Mouse (Mus musculus): ENCODE results near the gene Olfr916.

Gene Olfr916

GRCm38 (mm10) chr9:38659775-38660174, at the start of gene Olfr916:
Olfr916 (minus strand) TSS chr9:38659875.
- CTCF ChIA-PET, result no interaction called here

GRCm38 (mm10) chr9:38674501-38674900, 14.8 kb upstream of the Olfr916 start, which contains the start of gene Olfr918:
Olfr918 (minus strand) TSS chr9:38674601.
- CTCF ChIA-PET, result no interaction called here

- CTCF ChIA-PET, result no interaction called here
Observed at GRCm38 (mm10) chr9:38672887-38673286, 13.2 kb upstream of the Olfr916 start.

- CTCF ChIA-PET, result no interaction called here
Observed at GRCm38 (mm10) chr9:38665742-38666141, 6.1 kb upstream of the Olfr916 start, which contains the start of gene Olfr917. Olfr917 (minus strand) TSS chr9:38665842.

GRCm38 (mm10) chr9:38632406-38632805, 27.3 kb downstream of the Olfr916 start:
- CTCF ChIA-PET, result no interaction called here
